Mouse (Mus musculus) urinary bladder, adult 18-20 months (tissue): Measurements from ENCODE around the gene Tmem52b.
"Not testable (repeated sequence)": the region's sequence is repeated elsewhere in the genome, so short reads cannot be mapped to it uniquely, and the experiment has no call there.

Experiments used
- DNase-seq, 2 experiments: peaks; one replicate each; pipeline ENCODE4 v3.0.0; 2022; ENCODE audit warnings: low spot score in 2 of 2, mixed read lengths in 2 of 2

Tmem52b gene

DNA sequence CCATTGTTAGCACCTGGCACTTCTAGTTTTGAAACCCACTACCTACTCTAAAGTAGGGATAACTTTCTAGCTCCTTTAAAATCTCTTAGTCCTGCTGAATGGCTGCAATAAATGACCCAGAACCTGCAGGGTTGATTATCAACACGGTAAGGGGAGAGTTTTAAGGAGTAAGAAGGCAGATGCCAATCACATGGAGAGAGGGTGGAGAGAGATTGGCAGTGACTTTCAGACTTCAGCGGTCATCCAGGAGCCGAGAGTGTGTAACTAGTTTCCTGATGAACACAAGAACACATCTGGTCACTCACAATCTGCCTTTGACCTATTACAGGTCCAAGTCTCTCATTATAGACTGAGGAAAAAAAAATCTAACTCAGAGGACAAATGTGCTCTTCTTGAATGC is at the start of gene Tmem52b:
TSS of gene Tmem52b (plus strand) at position 189 of the 400 bp plus-strand sequence.
- DNase-seq, result no peak

GRCm38 (mm10) chr6:129471386-129471785 is 41.0 kb upstream of the Tmem52b start:
- no peak for DNase-seq

- no peak for DNase-seq
Measured at GRCm38 (mm10) chr6:129472627-129473026, 39.7 kb upstream of the Tmem52b start.

DNA sequence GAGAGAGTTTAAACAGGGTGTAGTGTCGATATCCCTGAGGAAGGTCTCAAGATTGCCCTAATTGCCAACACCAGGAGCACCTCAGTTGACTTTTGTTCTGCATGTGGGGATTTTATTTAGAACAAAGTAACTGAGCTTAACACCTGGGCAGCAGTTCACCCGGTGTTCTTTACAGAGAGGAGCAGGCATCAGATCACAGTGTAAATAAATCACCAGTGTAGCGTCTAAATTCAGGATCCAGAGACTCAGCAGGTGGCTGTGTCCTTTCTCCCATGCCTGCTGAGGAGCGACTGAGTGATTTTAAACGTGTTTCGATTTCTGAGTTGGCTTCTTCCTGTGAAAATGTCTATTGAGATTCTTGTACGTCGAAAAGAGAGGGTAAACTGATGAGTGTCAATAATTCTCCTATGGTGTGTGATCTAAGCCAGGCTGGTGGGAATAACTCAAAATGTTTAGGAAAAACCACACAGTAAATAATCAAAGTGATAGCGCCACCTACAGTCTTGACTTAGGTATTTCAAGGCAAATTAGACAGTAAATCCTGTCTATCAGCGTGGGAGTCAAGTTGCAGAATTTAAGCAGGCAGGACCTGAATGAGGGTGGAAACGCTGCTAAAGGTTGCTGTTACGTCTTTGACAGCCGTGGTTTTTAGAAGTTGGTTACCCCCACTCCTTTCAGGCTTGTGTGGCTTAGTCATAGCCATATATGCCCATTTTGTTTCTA is 35.8 kb upstream of the Tmem52b start:
- DNase-seq, result no peak

GRCm38 (mm10) chr6:129480089-129480958 is 32.0 kb upstream of the Tmem52b start:
- DNase-seq, result no peak

DNA sequence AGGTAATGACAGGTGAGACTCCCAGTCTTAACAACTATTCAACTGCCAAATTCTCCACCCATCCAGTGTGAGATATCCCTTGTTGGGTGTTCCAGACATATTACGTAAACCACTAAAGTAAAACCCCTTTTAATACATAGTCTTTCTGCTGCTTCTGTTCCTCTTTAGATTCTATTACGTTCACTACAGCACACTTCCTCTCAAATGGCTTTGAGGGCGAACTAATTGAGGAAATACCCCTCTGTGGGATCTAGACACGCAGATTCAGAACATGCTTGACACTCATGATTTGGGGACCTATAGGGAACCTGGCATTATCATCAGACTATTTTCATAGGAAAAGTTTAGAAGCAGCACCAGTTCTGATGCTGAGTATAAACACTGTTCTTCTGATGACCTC is 17.4 kb upstream of the Tmem52b start:
- DNase-seq, result no peak

DNA sequence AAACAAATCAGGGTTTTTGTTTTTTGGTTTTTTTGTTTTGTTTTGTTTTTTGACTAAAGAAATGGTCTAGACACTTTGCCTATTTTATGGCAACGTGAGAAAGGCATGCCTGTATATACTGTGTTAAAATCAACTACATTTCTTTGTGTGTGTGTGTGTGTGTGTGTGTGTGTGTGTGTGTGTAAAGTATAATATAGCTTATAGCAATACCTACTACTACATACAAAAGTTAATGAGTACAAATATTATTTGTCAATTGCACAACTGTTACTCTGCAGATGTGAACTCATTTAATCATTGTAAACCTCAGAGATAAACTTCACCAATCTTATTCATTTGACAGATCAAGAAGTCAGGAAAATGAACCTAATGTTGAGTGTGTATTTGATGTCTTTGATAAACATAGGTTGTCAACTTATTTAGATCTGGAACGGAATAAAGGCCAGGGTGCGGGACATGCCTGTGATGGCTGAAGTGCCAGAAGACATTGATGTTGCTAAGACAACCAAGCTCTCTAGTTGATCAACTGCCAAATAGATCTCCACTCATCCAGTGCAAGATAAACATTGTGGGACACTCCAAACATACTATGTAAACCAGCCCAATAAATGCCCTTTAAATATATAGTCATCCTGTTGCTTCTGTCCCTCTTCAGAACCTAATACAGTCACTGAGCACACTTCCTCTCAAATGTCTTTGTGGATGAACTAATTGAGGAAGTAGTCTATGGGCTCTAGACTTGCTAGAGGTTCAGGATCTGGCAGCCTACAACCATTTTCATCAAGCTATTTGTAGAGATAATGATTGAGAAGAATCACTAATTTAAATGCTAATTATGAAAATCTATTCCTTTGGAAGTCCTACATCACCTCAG is 14.8 kb upstream of the Tmem52b start:
- no peak for DNase-seq

- not testable (repeated sequence) for DNase-seq
Measured at GRCm38 (mm10) chr6:129499516-129499915, 12.8 kb upstream of the Tmem52b start.

- DNase-seq, result no peak
Measured at GRCm38 (mm10) chr6:129503471-129503870, 8.9 kb upstream of the Tmem52b start.

- no peak for DNase-seq
Measured at GRCm38 (mm10) chr6:129507024-129507423, 5.3 kb upstream of the Tmem52b start, which contains the start of gene Olr1. Gene Olr1, minus strand, starts transcription at chr6:129507165.

- DNase-seq, result no peak
Measured at GRCm38 (mm10) chr6:129510120-129510911, 2.0 kb upstream of the Tmem52b start.

DNA sequence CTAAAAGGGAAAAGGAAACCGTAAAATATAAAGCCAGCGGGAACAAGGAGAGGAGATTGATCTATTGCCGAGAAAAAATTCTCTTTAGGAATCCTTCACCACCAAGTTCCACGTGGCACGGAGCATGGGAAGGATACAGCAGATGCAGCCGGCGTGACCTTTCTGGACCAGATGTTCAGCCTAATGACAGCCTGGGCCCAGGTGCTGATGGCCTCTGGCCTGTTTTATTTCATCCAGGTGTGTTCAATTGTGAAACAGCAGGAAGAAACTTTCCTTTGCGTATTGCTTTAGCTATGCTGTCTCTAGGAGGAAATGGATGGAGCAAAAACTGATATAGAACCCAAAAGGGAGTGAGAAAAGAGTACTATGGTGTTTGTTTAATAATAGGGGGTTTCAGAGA is 513 bp downstream of the Tmem52b start:
- DNase-seq, result no peak

DNA sequence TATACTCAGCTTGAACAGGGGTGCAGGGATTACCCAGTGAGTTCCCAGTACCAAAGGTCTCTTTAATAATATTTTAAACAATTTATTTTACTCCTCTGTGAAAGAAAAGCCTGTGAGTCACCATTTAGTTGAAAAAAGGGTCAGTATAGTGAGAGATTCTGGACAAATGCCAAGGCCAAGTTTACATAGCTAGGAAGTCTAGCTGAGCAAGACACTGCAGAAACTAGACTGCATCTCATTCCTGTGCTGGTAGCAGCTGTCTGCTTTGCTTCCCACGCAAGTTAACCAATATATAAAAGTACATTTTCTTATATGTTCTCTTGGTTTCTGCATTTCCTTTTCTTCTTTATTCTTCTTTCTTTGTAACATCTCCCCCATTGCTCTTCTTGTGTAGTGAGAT is 1.1 kb downstream of the Tmem52b start:
- DNase-seq, result no peak

- no peak for DNase-seq
Measured at GRCm38 (mm10) chr6:129514376-129514775, 2.0 kb downstream of the Tmem52b start.

DNA sequence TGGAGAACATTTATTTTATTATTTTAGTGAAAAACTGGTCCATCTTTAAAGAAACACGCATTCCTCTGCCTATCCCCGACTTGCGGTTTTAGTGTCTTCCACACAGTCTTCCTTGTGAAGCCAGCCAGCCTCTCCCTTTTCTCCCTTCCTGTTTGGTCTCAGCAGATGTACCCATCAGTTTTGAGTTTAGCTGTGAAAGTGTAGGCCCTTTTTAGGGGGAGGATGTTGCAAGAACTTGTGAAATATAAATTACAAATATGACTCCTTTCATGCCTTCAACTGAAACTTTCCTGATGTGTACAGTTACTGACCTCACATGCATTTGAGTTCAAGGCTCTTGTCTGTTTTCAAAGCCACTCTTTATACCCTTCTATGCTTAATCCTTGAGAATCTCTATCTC is 2.7 kb downstream of the Tmem52b start:
- no peak for DNase-seq

DNA sequence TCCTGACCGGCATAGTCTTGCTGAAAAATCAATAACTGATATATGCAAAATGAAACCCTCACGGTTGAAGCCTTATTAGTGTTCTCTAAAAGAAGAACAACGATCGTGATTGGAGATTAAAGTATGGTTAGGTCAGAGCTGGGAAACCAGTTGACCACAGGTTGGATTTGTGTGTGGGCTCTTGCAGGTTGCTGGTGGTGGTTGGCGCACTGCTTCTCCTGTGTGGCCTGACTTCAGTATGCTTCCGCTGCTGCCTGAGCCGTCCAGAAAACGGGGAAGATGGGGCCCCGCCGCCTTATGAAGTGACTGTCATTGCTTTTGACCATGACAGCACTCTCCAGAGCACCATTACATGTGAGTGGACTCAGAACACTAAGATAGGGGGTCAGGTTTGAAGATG is 4.0 kb downstream of the Tmem52b start:
- no peak for DNase-seq

GRCm38 (mm10) chr6:129517752-129518408 is 5.5 kb downstream of the Tmem52b start:
- DNase-seq, result no peak

- no peak for DNase-seq
Measured at GRCm38 (mm10) chr6:129526069-129526468, 13.7 kb downstream of the Tmem52b start.

DNA sequence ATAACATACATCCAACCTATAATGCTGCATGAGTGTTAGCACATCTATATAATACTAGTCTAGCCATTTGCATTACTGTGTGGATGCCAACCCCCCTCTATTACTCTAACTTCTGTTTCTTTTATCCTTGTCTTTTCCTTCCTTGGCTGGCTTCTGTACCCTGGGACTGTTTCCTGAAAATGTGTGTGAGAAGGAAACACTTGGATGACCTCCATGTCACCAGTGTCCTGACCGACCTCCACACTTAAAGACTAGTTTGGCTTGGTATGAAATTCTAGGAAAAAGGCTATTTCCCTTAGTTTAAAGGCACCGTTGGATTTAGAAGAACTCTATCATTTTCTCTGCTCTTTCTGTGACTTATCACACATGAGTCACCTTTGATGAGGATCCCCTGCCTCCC is 15.1 kb downstream of the Tmem52b start:
- DNase-seq, result no peak

DNA sequence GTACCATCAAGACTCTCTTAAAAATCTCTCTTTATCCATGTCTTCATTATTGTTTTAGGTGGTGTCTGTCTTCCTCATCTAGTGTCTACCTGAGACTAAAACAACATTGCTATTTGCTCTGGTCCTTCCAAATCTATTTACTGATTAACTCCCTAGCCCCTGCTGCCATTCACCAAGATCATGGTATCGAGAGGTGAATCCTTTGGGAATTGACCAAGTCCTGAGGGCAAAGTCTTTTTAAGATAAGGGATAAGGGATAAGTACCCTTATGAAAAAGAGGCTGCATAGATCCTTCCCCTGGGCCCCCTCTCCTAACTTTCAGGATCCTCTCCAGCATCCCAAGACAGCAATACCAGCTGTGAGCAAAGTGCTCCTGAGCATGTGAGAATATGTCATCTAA is 17.2 kb downstream of the Tmem52b start:
- DNase-seq, result no peak

DNA sequence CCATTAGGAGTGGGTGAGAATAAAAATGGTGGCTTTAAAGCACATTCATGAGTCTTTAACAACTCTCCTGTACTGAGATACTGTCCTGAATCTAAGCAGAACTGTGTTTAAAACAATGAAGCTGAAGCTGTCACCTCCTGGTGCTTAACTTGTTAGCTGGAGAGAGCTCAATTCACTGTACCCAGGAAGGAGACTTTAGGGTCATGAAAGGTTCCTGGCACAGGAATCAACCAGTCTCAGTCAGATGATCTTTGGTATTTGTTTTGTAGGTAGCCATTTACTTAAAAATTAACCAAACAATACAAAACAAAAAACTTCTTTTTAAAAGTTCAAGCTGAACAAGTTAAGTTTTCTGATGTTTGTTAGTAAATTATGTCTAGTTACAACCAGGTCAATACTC is 17.9 kb downstream of the Tmem52b start:
- no peak for DNase-seq
